Mouse (Mus musculus) layer of hippocampus, adult 9-11 months (tissue): ENCODE data around the gene Pgm1.
A peak's percentile ranks its signal among the peaks of the same experiment; 100 is the strongest.

Experiments
- DNase-seq: peaks from one replicate; pipeline ENCODE4 v3.0.0; 2022

Gene Pgm1

GRCm38 (mm10) chr4:99929149-99929612 lies at the start of gene Pgm1:
Pgm1 (plus strand) TSS chr4:99929414.
- DNase-seq, result peak; percentile 87

- DNase-seq, result no peak
Observed at GRCm38 (mm10) chr4:99881882-99882281, 47.3 kb upstream of the Pgm1 start.

DNA sequence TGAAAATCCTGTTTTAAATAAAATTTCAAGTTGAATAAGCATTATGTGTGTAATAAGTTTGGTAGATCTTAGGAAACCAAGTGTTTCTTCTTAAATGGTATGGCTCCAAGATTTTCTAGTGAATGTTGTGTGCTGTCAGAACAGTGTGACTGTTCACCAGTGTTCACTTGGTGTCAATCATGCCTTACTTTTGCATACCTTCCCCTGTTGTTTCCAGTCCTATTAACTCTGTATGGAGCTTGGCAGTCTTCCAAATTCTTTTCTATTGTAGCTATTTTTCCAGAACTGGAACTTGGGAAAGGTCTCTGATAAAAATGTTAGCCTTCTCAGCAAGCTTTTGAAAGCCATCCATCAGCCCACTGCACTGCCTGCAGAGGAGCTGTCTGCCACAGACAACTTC lies 46.8 kb upstream of the Pgm1 start:
- DNase-seq, result no peak

DNA sequence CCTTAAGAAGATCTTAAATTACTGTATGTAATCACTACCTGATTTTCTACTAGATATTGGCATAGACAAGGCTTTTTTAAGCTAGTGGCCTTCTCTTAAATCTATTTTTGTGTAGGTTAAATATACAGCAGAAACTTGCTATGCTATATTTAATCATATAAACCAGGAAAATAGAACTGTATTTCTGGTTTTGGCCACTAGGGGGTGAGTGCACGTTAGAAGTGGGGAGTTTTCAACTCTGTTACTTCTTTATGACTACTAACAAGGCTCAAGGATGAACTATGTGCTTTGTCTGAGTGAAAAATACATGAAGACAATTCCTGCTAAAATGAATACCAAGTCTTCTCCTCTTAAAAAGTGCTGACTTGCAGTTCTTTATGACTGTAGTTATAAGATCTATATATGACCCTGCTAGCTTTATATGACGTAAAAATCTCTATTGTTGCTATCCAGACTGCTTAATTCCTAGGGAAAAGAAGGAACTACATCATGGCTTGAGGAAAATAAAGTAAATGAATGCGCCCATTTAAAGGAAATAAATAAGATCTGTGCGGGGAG lies 15.2 kb upstream of the Pgm1 start:
- DNase-seq, result no peak

- no peak for DNase-seq
Observed at GRCm38 (mm10) chr4:99926380-99926779, 2.8 kb upstream of the Pgm1 start.

GRCm38 (mm10) chr4:99928521-99928920 lies 693 bp upstream of the Pgm1 start:
- DNase-seq, result no peak

GRCm38 (mm10) chr4:99929613-99930517 lies 651 bp downstream of the Pgm1 start, which contains the start of gene Itgb3bp:
Itgb3bp (minus strand) TSS chr4:99929813.
- peak; percentile 73 for DNase-seq

DNA sequence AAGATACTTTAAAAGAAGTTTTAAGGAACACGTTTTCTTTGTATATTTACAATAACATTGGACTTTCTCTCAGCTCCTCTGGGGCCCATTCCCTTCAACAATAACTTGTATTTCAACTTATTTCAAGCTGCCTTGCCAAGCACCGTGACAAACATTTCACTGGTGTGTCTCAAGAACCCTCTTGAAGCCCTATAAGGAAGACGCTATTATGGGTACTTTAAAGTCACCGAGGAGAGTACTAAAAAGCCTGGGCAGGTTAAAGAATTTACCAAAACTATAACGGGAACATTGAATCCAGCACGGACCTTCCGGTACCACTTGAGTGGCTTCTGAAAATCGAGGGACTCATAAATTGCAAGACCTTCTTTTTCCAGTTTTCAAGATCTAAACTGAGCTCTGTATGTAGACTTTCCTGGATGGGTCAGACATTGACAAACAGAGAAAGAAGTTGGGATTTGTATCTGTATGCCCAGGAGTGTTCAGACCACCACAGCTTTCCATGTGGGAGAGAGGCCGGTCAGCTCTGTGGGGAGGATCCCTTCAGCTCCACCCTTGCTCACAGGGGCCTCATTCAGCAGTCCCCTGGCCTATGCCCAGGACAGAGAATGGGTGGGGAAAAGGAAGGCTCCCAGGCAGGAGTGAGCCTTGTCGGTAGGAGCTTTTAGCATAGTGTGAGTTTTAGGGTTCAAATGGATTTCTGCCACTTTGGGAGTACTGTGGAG lies 1.5 kb downstream of the Pgm1 start:
- DNase-seq, result no peak

DNA sequence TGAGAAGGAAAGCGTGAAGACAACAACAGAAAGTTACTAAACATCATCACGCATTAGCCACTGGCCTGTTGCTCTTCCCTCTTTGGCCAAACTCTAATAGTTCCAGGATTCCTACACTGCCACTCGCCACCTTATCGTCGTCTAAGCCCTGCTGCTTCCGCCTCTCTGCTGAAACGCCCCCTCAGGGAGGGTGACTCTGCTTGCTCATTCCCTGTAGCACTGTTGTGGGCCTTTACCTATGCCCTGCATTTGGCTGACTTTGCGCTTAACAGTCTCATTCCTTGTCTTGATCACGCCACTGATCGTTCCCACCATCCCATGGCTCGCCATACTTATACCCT lies 2.0 kb downstream of the Pgm1 start:
- no peak for DNase-seq

DNA sequence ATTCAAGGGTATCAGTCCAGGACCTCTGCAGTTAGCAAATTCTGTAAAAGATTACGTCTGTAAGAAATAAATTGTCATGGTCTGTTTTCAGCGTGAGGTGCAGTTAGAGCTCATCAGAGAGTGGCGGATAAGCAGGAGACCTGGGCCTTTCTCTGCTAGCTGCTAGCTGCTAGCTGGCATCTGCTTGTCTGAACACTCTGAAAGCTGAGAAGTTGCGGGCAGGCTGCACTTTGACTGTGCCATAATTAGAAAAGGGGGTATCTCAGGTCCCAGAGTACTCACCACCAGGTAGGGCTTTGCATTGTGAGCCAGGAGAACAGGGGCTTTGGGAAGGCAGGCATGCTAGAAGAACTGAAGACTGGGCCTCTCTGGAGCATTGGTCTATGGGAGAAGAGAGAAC lies 2.6 kb downstream of the Pgm1 start:
- no peak for DNase-seq

- DNase-seq, result no peak
Observed at GRCm38 (mm10) chr4:99934859-99935258, 5.6 kb downstream of the Pgm1 start.

DNA sequence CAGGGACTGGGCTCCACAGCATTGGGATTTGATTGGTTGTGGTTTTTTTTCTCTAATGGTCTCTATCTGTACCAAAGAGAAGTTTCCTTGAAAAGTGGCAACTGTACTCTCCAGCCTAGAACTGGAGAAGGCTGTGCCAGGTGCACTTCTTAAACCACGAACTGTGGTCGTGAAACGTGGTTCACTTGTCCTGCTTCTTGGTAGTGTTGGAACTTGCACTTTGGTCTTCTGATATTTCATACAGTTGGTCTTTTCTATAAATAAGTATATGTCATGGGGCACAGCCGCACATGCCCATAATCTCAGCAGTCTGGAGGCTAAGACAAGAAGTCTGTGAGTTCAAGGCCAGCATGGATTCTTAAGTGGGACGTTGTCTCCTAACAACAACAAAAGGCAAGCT lies 7.1 kb downstream of the Pgm1 start:
- no peak for DNase-seq

DNA sequence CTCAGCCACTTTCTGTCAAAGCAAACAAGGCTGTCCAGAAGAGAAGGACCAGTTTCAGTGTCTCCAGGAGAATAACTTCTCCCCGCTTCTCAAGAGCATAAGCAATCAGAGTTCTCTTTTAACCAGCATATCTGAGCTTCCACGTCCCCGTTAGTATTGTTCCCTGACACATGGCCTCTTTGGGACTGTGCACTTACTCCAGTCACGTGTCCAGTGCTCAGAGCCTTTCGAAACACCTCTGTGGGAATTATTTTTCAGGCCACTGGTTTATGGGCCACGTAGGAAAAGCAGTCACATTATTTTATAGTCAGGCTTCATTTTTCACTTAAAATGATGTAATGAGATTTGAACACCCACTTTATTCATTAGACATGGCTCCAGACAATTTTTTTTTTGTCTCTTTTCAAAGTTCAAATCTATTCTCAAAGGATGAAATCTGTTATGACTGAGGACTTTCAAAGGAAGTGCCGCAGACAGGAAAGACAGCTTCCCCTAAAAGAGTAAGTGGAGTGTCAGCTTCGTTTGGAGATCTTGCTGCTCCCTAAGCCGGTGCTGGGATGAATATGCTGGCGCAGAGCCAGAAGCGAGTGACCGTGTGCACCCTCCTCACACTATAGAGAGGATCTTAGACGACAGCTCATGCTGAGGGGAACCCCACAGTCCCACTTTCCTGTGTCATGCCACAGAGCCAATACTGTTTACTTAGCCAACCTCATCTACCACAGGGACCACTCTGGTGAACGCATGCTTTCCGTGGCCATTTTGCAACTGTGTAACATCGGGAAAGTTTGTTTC lies 10.7 kb downstream of the Pgm1 start:
- DNase-seq, result no peak

GRCm38 (mm10) chr4:99941655-99942414 lies 12.6 kb downstream of the Pgm1 start:
- no peak for DNase-seq

GRCm38 (mm10) chr4:99944606-99945005 lies 15.4 kb downstream of the Pgm1 start:
- no peak for DNase-seq

DNA sequence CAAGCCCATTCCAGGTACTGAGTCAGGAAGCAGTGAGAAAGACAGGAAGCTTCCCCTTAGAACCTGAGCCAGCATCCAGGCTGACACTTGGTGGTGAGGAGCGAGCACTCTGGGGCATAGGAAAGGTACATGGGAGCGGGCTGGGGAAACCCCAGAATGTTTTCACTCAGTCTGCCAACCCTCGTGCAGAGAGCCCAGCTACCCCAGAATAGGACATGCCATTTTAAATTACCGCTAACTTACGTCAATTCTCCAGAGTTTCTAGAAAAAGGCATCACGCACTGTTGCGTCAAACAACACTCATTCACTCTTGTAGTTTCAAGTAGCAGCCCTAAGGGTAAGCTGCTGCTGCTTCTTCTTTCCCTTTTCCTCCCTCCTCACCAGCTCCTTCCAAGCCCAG lies 15.8 kb downstream of the Pgm1 start:
- DNase-seq, result no peak

DNA sequence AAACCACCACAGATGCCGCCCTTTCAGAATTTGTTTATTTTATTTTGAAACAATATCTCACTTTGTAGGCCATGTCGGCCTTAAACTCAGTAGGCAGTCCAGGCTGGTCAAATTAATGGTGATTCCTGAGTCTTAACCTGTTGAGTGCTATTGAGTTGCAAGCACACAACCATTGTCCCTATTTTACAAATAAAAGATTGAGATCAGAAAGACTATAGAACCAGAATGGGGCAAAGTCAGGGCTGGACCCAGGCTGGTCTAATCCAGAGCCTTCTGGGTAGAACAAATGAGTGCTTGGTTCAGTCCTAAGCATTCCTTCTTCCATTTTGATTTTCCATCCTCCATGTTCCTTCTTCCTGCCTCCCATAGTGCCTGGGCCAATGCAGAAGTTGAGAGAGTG lies 17.3 kb downstream of the Pgm1 start:
- DNase-seq, result no peak

DNA sequence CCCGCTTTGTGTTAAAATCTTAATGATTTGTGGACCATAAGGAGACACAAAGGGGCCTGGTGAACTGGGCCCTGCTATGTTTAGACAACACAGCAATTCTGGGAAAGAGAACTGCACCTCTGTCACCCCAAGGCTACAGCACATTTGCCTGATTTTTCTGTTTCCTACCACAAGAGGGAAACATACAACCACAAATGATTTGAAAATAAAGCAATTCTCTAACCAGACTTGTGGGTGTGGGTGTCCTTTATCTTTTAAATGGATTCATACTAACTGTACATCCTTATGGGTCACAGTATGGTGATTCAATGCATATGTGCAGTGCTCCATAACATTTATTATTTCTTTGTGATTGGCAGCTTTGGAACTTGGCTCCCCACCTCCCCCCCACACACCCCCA lies 18.0 kb downstream of the Pgm1 start:
- no peak for DNase-seq

- no peak for DNase-seq
Observed at GRCm38 (mm10) chr4:99947896-99948295, 18.7 kb downstream of the Pgm1 start.

- DNase-seq, result no peak
Observed at GRCm38 (mm10) chr4:99953904-99954303, 24.7 kb downstream of the Pgm1 start.

DNA sequence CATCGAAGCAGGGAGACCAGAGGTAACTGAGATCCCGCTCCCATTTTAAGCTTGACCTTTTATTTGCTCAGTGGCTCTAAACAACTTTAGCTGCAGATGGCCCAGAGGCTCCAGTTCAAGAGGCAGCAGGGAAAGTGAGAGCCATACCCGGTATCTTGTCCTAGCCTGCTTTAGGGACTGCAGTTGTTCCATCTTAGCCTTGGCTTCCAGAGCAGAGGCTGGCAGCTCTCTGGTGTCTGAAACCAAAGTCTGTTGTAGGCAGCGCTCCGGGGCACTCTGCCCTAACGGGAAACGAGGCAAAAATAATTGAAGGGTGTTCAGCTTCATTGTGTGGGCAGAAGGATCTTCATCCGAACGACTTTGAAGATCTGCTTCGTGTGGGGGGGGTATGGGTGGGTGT lies 26.2 kb downstream of the Pgm1 start:
- no peak for DNase-seq

GRCm38 (mm10) chr4:99957186-99957585 lies 28.0 kb downstream of the Pgm1 start:
- no peak for DNase-seq
